Mouse (Mus musculus) cortical plate, adult 2 months (tissue): ENCODE measurements around the gene Med12.

Experiments
- CTCF ChIP-seq: fragments of 200-500 bp; IDR thresholded peaks from 2 replicates; pipeline ENCODE4 v1.5.1; 2011; ENCODE audit warnings: mild to moderate bottlenecking, control low read depth, low read length; ENCODE audit not compliant: insufficient read depth; ENCODE audit errors: extremely low read depth
- POLR2A ChIP-seq: fragments of 200-500 bp; IDR thresholded peaks from 2 replicates; pipeline ENCODE4 v1.6.1; 2011; ENCODE audit warnings: mild to moderate bottlenecking, low read length, control low read depth; ENCODE audit not compliant: insufficient read depth; ENCODE audit errors: extremely low read depth

DNA sequence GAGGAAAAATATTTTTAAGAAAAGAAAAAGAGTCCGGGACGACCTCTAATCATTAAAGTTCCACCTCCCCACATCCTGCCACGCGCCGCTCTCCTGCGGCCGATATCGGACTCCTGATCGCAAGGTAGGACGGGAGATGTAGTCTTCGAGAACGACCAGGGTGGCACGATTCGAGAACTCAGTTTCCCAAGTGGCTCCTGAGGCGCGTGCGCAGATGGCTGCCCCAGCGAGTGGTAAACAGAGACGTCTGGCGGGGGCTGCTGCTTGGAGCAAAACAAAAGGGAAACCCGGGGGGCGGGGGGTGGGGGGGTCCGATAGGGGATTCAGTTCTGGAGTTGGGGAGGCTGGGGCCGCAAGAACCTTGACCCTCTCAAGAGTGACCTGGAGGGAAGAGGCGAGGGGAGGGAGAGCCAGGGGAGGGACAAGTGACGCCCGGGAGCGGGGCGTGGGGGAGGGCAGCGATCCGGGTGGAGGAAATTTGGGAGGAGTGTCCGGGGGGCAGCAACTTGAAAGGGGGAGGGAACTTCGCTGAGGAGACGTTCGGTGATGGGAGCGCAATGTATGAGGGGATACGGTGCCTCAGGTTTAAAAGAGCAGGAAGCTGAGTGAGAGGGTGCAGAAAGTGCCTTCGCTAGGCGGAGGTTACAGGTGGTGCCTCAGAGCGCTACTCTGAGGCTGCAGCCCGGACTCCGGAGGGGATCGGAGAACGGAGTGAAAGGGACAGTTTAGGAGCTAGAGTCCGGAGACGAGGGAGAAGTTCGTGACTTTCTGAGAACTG, 19.7 kb upstream of the Med12 start, which contains the start of gene Foxo4:
- no peak for TF ChIP-seq CTCF
- peak; percentile 73; the same call in 1 of the 2 replicates for TF ChIP-seq POLR2A
